Mouse (Mus musculus) testis, adult 2 months (tissue): ENCODE results near the gene Nptxr.

Experiments
- CTCF ChIP-seq: fragments of 200-500 bp; IDR thresholded peaks from 2 replicates; pipeline ENCODE4 v1.5.1; 2012; ENCODE audit warnings: low read depth, mild to moderate bottlenecking, inconsistent platforms, low read length, moderate library complexity; ENCODE audit not compliant: control insufficient read depth, insufficient read depth, insufficient replicate concordance
- POLR2A ChIP-seq: fragments of 200-500 bp; IDR thresholded peaks from 2 replicates; pipeline ENCODE4 v1.6.1; 2012; ENCODE audit warnings: low read depth, mild to moderate bottlenecking, inconsistent platforms, low read length, moderate library complexity; ENCODE audit not compliant: control insufficient read depth

- TF ChIP-seq CTCF (no peak), POLR2A (no peak)
These were observed 23.2 kb upstream of the Nptxr start for GRCm38 (mm10) chr15:79827778-79828210.
